In genomic region chr14:77669494-77669893, GRCm38 (mm10) we compare ENCODE assay signal across 16 mouse cellular contexts.
A peak's percentile ranks its signal among the peaks of the same experiment; 100 is the strongest.
DNase-seq lines count a peak whose midpoint lies in the region; ATAC-seq and TF ChIP-seq lines count a peak whose summit lies in the region.
"Had no signal": no experiment of that assay in that cellular context is flagged by ENCODE, and none has a peak within 500 bp of the region (broad histone marks: within the 10 kb centered on the region; RNA-seq: fewer than 3 reads in every experiment).

No protein-coding gene starts in this region.

- DNase-seq in heart, adult 11 months, result peak; percentile 49
- no peak for DNase-seq in heart, postnatal 10 days
- no peak for DNase-seq in hindbrain, embryonic 14.5 days (ENCODE audit: low spot score)
- peak; percentile 69 for DNase-seq in brain, embryonic 14.5 days (ENCODE audit: low read depth)
- peak; percentile 55 for DNase-seq in forebrain, embryonic 14.5 days (ENCODE audit: low spot score)
- no peak for DNase-seq in cerebellum, adult 8-10 months
- no peak for DNase-seq in adrenal gland, postnatal 4 days (ENCODE audit: low spot score in 2 of 2)
- DNase-seq: adrenal gland, postnatal 10 days; cerebellum, adult 18-20 months; cerebellum, postnatal 10 days; gastrocnemius, postnatal 14 days; heart, postnatal 14 days; kidney, adult 8-10 months had no signal

- H3K4me2 ChIP-seq in hindbrain, embryonic 13.5 days, result no peak overlapping the region
- no peak overlapping the region for H3K4me2 ChIP-seq in hindbrain, embryonic 14.5 days (replicated peaks)
- no peak overlapping the region for H3K4me2 ChIP-seq in forebrain, embryonic 14.5 days (ENCODE audit: low read length)

- no peak overlapping the region for H3K4me3 ChIP-seq in hindbrain, embryonic 13.5 days
- no peak overlapping the region for H3K4me3 ChIP-seq in hindbrain, embryonic 14.5 days (replicated peaks; ENCODE audit: low read length)
- H3K4me3 ChIP-seq in forebrain, embryonic 14.5 days (ENCODE audit: low read depth, low read length), result no peak overlapping the region
- H3K4me3 ChIP-seq: embryonic facial prominence, embryonic 10.5 days had no signal

- H3K9ac ChIP-seq in hindbrain, embryonic 13.5 days, result no peak overlapping the region
- H3K9ac ChIP-seq in hindbrain, embryonic 14.5 days, result no peak overlapping the region
- no peak overlapping the region for H3K9ac ChIP-seq in forebrain, embryonic 14.5 days (ENCODE audit: low read length)

- no peak for TF ChIP-seq POLR2A in brain, embryonic 14.5 days (IDR thresholded peaks at IDR 0.05; ENCODE audit: borderline replicate concordance, extremely low read depth, insufficient read depth, insufficient read length, poor library complexity, severe bottlenecking)

- ATAC-seq in hindbrain, embryonic 13.5 days (ENCODE audit: low FRiP score), result no peak
- no peak for ATAC-seq in hindbrain, embryonic 14.5 days (ENCODE audit: low FRiP score)
- peak; percentile 61 for ATAC-seq in forebrain, embryonic 14.5 days
- ATAC-seq: intestine, embryonic 16.5 days had no signal

- no peak for TF ChIP-seq CTCF in brain, embryonic 14.5 days (IDR thresholded peaks at IDR 0.05; ENCODE audit: borderline replicate concordance, extremely low read depth, insufficient read depth, insufficient read length)

- 55% methylated on average over 7 of the region's 7 CpGs for WGBS in hindbrain, embryonic 13.5 days
- 64% methylated on average over 7 of the region's 7 CpGs for WGBS in hindbrain, embryonic 14.5 days
- 62% methylated on average over 7 of the region's 7 CpGs for WGBS in forebrain, embryonic 14.5 days

- no peaks in the 10 kb centered on the region for H3K9me3 ChIP-seq in hindbrain, embryonic 13.5 days
- H3K9me3 ChIP-seq in hindbrain, embryonic 14.5 days (ENCODE audit: control insufficient read depth, low read length), result no peaks in the 10 kb centered on the region
- H3K9me3 ChIP-seq in forebrain, embryonic 14.5 days (replicated peaks; ENCODE audit: control insufficient read depth, low read length), result no peaks in the 10 kb centered on the region
- H3K9me3 ChIP-seq: embryonic facial prominence, embryonic 10.5 days had no signal

- H3K36me3 ChIP-seq in hindbrain, embryonic 13.5 days, result no peaks in the 10 kb centered on the region; the same call in 1 of the 2 replicates
- H3K36me3 ChIP-seq in hindbrain, embryonic 14.5 days (replicated peaks; ENCODE audit: control insufficient read depth, insufficient read depth), result 0 out of 2 replicates have a peak, but pooled peaks cover 5% of the 10 kb centered on the region
- H3K36me3 ChIP-seq in forebrain, embryonic 14.5 days (ENCODE audit: control insufficient read depth, insufficient read depth, low read length), result 0 out of 2 replicates have a peak, but pooled peaks cover 3% of the 10 kb centered on the region
- H3K36me3 ChIP-seq: embryonic facial prominence, embryonic 10.5 days had no signal

- intact Hi-C loops in heart, postnatal 10 days (cut with DNase I), result no loop called here

- no peaks in the 10 kb centered on the region for H3K27me3 ChIP-seq in hindbrain, embryonic 13.5 days
- no peaks in the 10 kb centered on the region for H3K27me3 ChIP-seq in hindbrain, embryonic 14.5 days (ENCODE audit: control insufficient read depth, insufficient read depth, low read length)
- H3K27me3 ChIP-seq in forebrain, embryonic 14.5 days (replicated peaks; ENCODE audit: control insufficient read depth, insufficient read depth, low read length), result no peaks in the 10 kb centered on the region

- H3K27ac ChIP-seq in hindbrain, embryonic 13.5 days, result peak overlapping the region; percentile 71
- H3K27ac ChIP-seq in hindbrain, embryonic 14.5 days, result no peak overlapping the region
- H3K27ac ChIP-seq in forebrain, embryonic 14.5 days (ENCODE audit: low read depth, low read length), result peak overlapping the region; percentile 70; the same call in 1 of the 2 replicates
- H3K27ac ChIP-seq: embryonic facial prominence, embryonic 10.5 days had no signal

- H3K4me1 ChIP-seq in hindbrain, embryonic 13.5 days (replicated peaks), result peaks cover 53% of the 10 kb centered on the region
- H3K4me1 ChIP-seq in hindbrain, embryonic 14.5 days (replicated peaks; ENCODE audit: control insufficient read depth, insufficient read depth, low read length), result peaks cover 12% of the 10 kb centered on the region; the same call in 1 of the 2 replicates
- peaks cover 25% of the 10 kb centered on the region for H3K4me1 ChIP-seq in forebrain, embryonic 14.5 days (ENCODE audit: control insufficient read depth, insufficient read depth, low read length)

Comparison
In these comparisons a context has a peak if more than half of its experiments do, and no peak if none do; other contexts are left out.
1. DNase-seq: peak in heart, adult 11 months (single experiment), brain, embryonic 14.5 days (single experiment) and forebrain, embryonic 14.5 days (single experiment); none in heart, postnatal 10 days (0 of 2), hindbrain, embryonic 14.5 days (single experiment), cerebellum, adult 8-10 months (single experiment) and adrenal gland, postnatal 4 days (0 of 2).